Comparison of ENCODE assay signal across 20 mouse cellular contexts in genomic region chrX:101929131-101929530, GRCm38 (mm10).
DNase-seq lines count a peak whose midpoint lies in the region; ATAC-seq and TF ChIP-seq lines count a peak whose summit lies in the region.
"Had no signal": no experiment of that assay in that cellular context is flagged by ENCODE, and none has a peak within 500 bp of the region (broad histone marks: within the 10 kb centered on the region; RNA-seq: fewer than 3 reads in every experiment).

No protein-coding gene starts in this region.

- H3K36me3 ChIP-seq in hindbrain, embryonic 15.5 days = no peaks in the 10 kb centered on the region
- no peaks in the 10 kb centered on the region for H3K36me3 ChIP-seq in hindbrain, embryonic 12.5 days
- no peaks in the 10 kb centered on the region for H3K36me3 ChIP-seq in hindbrain, postnatal 0 days (ENCODE audit: insufficient read depth, low read length)
- H3K36me3 ChIP-seq: embryonic facial prominence, embryonic 13.5 days; heart, embryonic 13.5 days; limb, embryonic 10.5 days; stomach, embryonic 15.5 days had no signal

- no peak overlapping the region for H3K4me2 ChIP-seq in hindbrain, embryonic 15.5 days
- H3K4me2 ChIP-seq in hindbrain, embryonic 12.5 days (replicated peaks) = no peak overlapping the region
- no peak overlapping the region for H3K4me2 ChIP-seq in hindbrain, postnatal 0 days (ENCODE audit: low read depth, low read length)
- H3K4me2 ChIP-seq: embryonic facial prominence, embryonic 13.5 days; heart, embryonic 13.5 days; liver, embryonic 11.5 days; stomach, embryonic 15.5 days had no signal

- no peak overlapping the region for H3K9ac ChIP-seq in hindbrain, embryonic 15.5 days
- H3K9ac ChIP-seq in hindbrain, embryonic 12.5 days = no peak overlapping the region
- no peak overlapping the region for H3K9ac ChIP-seq in hindbrain, postnatal 0 days (replicated peaks; ENCODE audit: low read length)
- H3K9ac ChIP-seq: embryonic facial prominence, embryonic 13.5 days; heart, embryonic 13.5 days; stomach, embryonic 15.5 days had no signal

- DNase-seq in cerebellum, postnatal 10 days = peak; percentile 32 to 68
- DNase-seq in cerebellum, adult 9-10 months = no peak
- peak; percentile 37 to 38 for DNase-seq in right cerebral cortex, postnatal 10 days (ENCODE audit: low spot score in 2 of 2)
- DNase-seq in right cerebral cortex, postnatal 14 days = no peak
- peak; percentile 70 for DNase-seq in hindbrain, postnatal 0 days (ENCODE audit: low spot score)
- no peak for DNase-seq in kidney, postnatal 10 days
- DNase-seq: B cell, adult 2 months; heart, postnatal 4 days; thymus, postnatal 36 days had no signal

- no peaks in the 10 kb centered on the region for H3K4me1 ChIP-seq in hindbrain, embryonic 15.5 days (replicated peaks)
- no peaks in the 10 kb centered on the region for H3K4me1 ChIP-seq in hindbrain, embryonic 12.5 days
- no peaks in the 10 kb centered on the region for H3K4me1 ChIP-seq in hindbrain, postnatal 0 days (ENCODE audit: insufficient read depth, low read length)
- H3K4me1 ChIP-seq: embryonic facial prominence, embryonic 13.5 days; heart, embryonic 13.5 days; limb, embryonic 10.5 days; stomach, embryonic 15.5 days had no signal

- no peak overlapping the region for H3K27ac ChIP-seq in hindbrain, embryonic 15.5 days (replicated peaks)
- H3K27ac ChIP-seq in hindbrain, embryonic 12.5 days = no peak overlapping the region
- no peak overlapping the region for H3K27ac ChIP-seq in hindbrain, postnatal 0 days
- H3K27ac ChIP-seq: embryonic facial prominence, embryonic 13.5 days; heart, embryonic 13.5 days; kidney, postnatal 0 days; layer of hippocampus, adult 2 months; limb, embryonic 10.5 days; stomach, embryonic 15.5 days had no signal

- no peak for TF ChIP-seq CTCF in hindbrain, postnatal 0 days (IDR thresholded peaks at IDR 0.05; ENCODE audit: low read depth)

- 0 out of 2 replicates have a peak, but pooled peaks cover 2% of the 10 kb centered on the region for H3K27me3 ChIP-seq in hindbrain, embryonic 15.5 days
- peaks cover 34% of the 10 kb centered on the region for H3K27me3 ChIP-seq in hindbrain, embryonic 12.5 days
- H3K27me3 ChIP-seq in hindbrain, postnatal 0 days (ENCODE audit: insufficient read depth, low read length) = no peaks in the 10 kb centered on the region; the same call in 1 of the 2 replicates

- H3K9me3 ChIP-seq in hindbrain, embryonic 15.5 days = no peaks in the 10 kb centered on the region
- no peaks in the 10 kb centered on the region for H3K9me3 ChIP-seq in hindbrain, embryonic 12.5 days (replicated peaks)
- H3K9me3 ChIP-seq in hindbrain, postnatal 0 days (ENCODE audit: low read length) = no peaks in the 10 kb centered on the region
- H3K9me3 ChIP-seq: embryonic facial prominence, embryonic 13.5 days; heart, embryonic 13.5 days; limb, embryonic 10.5 days; stomach, embryonic 15.5 days had no signal

- 66% methylated on average over 2 of the region's 2 CpGs for whole genome bisulfite sequencing in hindbrain, embryonic 15.5 days
- WGBS in hindbrain, embryonic 12.5 days = 87% methylated on average over 2 of the region's 2 CpGs
- 64% methylated on average over 2 of the region's 2 CpGs for WGBS in hindbrain, postnatal 0 days

- no peak overlapping the region for H3K4me3 ChIP-seq in hindbrain, embryonic 15.5 days
- no peak overlapping the region for H3K4me3 ChIP-seq in hindbrain, embryonic 12.5 days
- no peak overlapping the region for H3K4me3 ChIP-seq in hindbrain, postnatal 0 days (ENCODE audit: low read length)
- H3K4me3 ChIP-seq: embryonic facial prominence, embryonic 13.5 days; heart, embryonic 13.5 days; layer of hippocampus, adult 2 months; limb, embryonic 10.5 days; stomach, embryonic 15.5 days had no signal

- peak; percentile 83; the same call in 1 of the 2 replicates for ATAC-seq in hindbrain, embryonic 15.5 days (ENCODE audit: low FRiP score, low read depth)
- ATAC-seq in hindbrain, embryonic 12.5 days (ENCODE audit: low FRiP score) = no peak
- peak; percentile 90 for ATAC-seq in hindbrain, postnatal 0 days
- ATAC-seq: intestine, postnatal 0 days; lung, postnatal 0 days had no signal

Comparison
In these comparisons a context has a peak if more than half of its experiments do, and no peak if none do; other contexts are left out.
1. DNase-seq: peak in cerebellum, postnatal 10 days (2 of 2), right cerebral cortex, postnatal 10 days (2 of 2) and hindbrain, postnatal 0 days (single experiment); none in cerebellum, adult 9-10 months (single experiment), right cerebral cortex, postnatal 14 days (single experiment) and kidney, postnatal 10 days (single experiment).